Mouse (Mus musculus): ENCODE data around the gene Bicc1.

The Bicc1 gene

GRCm38 (mm10) chr10:71120769-71121165 is 38.7 kb downstream of the Bicc1 start:
- DNase-seq, result no peak

- no peak for DNase-seq
Observed at GRCm38 (mm10) chr10:71120121-71120768, 39.3 kb downstream of the Bicc1 start.

- no peak for DNase-seq
Observed at GRCm38 (mm10) chr10:71119120-71119847, 40.2 kb downstream of the Bicc1 start.

GRCm38 (mm10) chr10:71117766-71118165 is 41.7 kb downstream of the Bicc1 start:
- no peak for DNase-seq

GRCm38 (mm10) chr10:71114260-71114920 is 45.1 kb downstream of the Bicc1 start:
- DNase-seq, result no peak

- no peak for DNase-seq
Observed at GRCm38 (mm10) chr10:71106491-71107205, 52.9 kb downstream of the Bicc1 start.

- DNase-seq, result no peak
Observed at GRCm38 (mm10) chr10:71104791-71105190, 54.7 kb downstream of the Bicc1 start.

GRCm38 (mm10) chr10:71100815-71101499 is 58.5 kb downstream of the Bicc1 start:
- no peak for DNase-seq

- no peak for DNase-seq
Observed at GRCm38 (mm10) chr10:71094707-71095254, 64.7 kb downstream of the Bicc1 start.

- DNase-seq, result no peak
Observed at GRCm38 (mm10) chr10:71093312-71093711, 66.2 kb downstream of the Bicc1 start.

GRCm38 (mm10) chr10:71087359-71087716 is 72.2 kb downstream of the Bicc1 start:
- no peak for DNase-seq

- DNase-seq, result no peak
Observed at GRCm38 (mm10) chr10:71086571-71087358, 72.7 kb downstream of the Bicc1 start.

- DNase-seq, result no peak
Observed at GRCm38 (mm10) chr10:71082986-71083385, 76.5 kb downstream of the Bicc1 start.

- DNase-seq, result no peak
Observed at GRCm38 (mm10) chr10:71078856-71079255, 80.6 kb downstream of the Bicc1 start.

- no peak for DNase-seq
Observed at GRCm38 (mm10) chr10:71065009-71065408, 94.5 kb downstream of the Bicc1 start.

- no peak for DNase-seq
Observed at GRCm38 (mm10) chr10:71064576-71064975, 94.9 kb downstream of the Bicc1 start.

- DNase-seq, result no peak
Observed at GRCm38 (mm10) chr10:71062151-71062550, 97.3 kb downstream of the Bicc1 start.

GRCm38 (mm10) chr10:71060269-71060668 is 99.2 kb downstream of the Bicc1 start:
- no peak for DNase-seq

- DNase-seq, result no peak
Observed at GRCm38 (mm10) chr10:71058616-71059247, 100.8 kb downstream of the Bicc1 start.

GRCm38 (mm10) chr10:71058070-71058469 is 101.4 kb downstream of the Bicc1 start:
- DNase-seq, result no peak

GRCm38 (mm10) chr10:71052748-71053147 is 106.8 kb downstream of the Bicc1 start:
- no peak for DNase-seq

All from liver (tissue).